Mouse (Mus musculus) heart, adult 2 months (tissue): ENCODE data around the gene Wdr76.
"Not testable (repeated sequence)": the region's sequence is repeated elsewhere in the genome, so short reads cannot be mapped to it uniquely, and the experiment has no call there.

Experiments used
- CTCF ChIP-seq: fragments of 200-600 bp; IDR thresholded peaks from 2 replicates; pipeline ENCODE4 v1.8.1; 2022; ENCODE audit warnings: antibody characterized with exemption, mild to moderate bottlenecking, moderate library complexity
- EP300 ChIP-seq: fragments of 200-500 bp; IDR thresholded peaks from 2 replicates; pipeline ENCODE4 v1.6.1; 2011; ENCODE audit warnings: low read depth, low read length, control low read depth; ENCODE audit not compliant: insufficient read depth
- POLR2A ChIP-seq: fragments of 200-500 bp; IDR thresholded peaks from 2 replicates; pipeline ENCODE4 v1.6.1; 2011; ENCODE audit warnings: mild to moderate bottlenecking, low read depth, low read length, control low read depth; ENCODE audit not compliant: insufficient read depth

- not testable (repeated sequence) for TF ChIP-seq POLR2A, CTCF, EP300
Measured at GRCm38 (mm10) chr2:121480916-121481315, 25.6 kb upstream of the Wdr76 start.
